Mouse (Mus musculus): ENCODE measurements at regions not wholly inside any gene's neighbourhood (a gene's known extent, or its start where the extent isn't known, plus 50 kb on each side); places are given as distances from the start of the nearest gene placed in this dataset.

DNA sequence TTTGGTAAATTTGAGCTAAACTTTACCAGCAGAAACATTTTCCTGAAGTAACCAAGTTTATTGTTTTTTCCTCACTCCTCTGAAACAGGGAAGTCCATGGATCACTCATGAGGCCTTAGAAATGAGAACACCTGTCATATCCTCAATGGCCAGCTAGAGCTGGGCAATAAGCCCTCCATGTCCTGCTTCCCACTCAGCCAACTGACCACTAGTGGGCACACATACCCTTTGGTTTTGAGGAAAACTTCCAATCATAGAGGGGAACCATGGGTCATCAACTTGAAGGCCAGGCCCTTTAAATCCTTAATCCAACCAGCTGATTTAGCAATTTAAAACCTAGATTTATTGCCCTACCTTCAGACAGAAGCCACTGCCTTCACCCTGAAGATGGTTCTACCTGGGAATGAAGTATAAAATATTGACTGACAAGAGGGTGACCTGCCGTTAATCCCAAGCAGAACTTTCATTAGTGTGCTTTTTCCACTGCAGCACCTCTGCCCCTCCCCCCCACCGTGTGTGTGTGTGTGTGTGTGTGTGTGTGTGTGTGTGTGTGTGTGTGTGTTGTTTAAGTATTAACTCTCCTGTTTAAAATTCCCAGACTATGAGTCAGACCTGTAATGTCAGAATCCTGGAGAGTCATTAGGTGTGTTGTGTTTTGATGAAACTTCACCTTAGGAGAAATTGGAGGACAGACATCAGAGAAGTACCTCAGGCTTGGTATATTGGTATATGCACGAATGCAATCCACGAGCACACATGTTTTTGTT is 312.3 kb downstream of the Hdgfl1 start:
- no peak for DNase-seq (ENCODE audit: low spot score in 2 of 2)

DNA sequence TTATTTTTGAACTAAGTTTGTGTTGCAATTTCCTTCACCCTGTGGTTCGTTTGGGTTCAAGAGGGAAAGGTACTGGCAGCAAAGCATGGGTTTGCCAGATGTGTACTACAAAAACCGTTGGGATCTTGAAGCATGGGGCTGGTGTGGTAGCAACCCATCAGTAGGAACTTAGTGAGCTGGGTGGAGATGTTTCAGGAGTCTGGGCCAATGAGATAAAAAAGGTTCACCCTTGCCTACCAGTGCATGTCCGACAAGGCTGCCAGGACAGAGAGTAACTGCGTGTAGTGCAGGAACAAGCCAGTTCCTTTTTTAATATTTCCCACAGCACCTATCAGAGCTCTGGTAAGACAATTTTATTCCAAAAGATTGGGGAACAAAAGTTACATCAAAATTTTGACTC is 343.3 kb downstream of the Hdgfl1 start:
- DNase-seq (ENCODE audit: low spot score in 2 of 2): no peak

DNA sequence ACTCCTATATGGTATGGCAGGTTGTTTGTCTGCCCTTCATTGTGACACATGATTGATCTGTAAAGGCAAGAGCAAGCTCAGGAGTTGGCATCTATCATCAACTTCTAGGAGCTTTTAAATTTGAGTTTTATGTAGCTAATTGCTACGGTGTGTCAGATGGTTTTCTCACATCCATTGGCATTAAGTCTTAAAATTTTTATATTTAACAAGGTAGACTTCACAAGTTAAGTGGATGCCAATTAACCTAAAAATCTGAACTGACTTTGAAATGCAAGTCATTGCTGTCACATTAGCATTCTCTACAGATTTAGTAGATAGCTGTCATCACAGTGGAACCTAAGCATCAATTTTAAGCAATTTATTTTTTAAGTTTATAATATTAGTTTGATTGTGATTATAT is 345.5 kb downstream of the Hdgfl1 start:
- no peak for DNase-seq (ENCODE audit: low spot score in 2 of 2)

- DNase-seq (ENCODE audit: low spot score in 2 of 2): no peak
Observed at GRCm38 (mm10) chr13:26405757-26406156, 364.2 kb downstream of the Hdgfl1 start.

DNA sequence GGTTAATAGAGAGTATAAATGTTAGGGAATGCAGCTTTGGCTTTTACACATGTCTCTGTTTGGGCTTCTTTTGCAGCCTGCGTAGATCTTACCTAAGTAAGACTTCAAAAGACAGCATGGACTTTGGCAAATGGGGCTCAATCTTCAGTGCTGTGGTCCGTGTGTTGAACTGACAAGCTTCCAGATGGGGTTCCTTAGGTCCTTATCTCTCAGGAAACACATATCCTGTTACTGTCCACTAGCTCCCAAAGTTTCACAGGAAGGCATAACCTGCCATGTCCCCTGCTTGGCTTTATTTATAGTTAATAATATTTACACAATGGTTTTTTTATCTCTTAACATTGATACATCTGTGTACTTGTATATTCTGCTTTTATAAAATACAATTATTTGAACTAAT is 365.3 kb downstream of the Hdgfl1 start:
- no peak for DNase-seq (ENCODE audit: low spot score in 2 of 2)

GRCm38 (mm10) chr13:26387861-26388621 is 381.9 kb downstream of the Hdgfl1 start:
- no peak for DNase-seq (ENCODE audit: low spot score in 2 of 2)

GRCm38 (mm10) chr13:26382631-26383030 is 387.3 kb downstream of the Hdgfl1 start:
- DNase-seq (ENCODE audit: low spot score in 2 of 2): no peak

GRCm38 (mm10) chr13:26382154-26382553 is 387.8 kb downstream of the Hdgfl1 start:
- peak; percentile 18 to 30 for DNase-seq (ENCODE audit: low spot score in 2 of 2)

- no peak for DNase-seq (ENCODE audit: low spot score in 2 of 2)
Observed at GRCm38 (mm10) chr13:26375546-26375945, 394.4 kb downstream of the Hdgfl1 start.

GRCm38 (mm10) chr13:26365911-26366310 is 404.1 kb downstream of the Hdgfl1 start:
- peak; percentile 19 to 22 for DNase-seq (ENCODE audit: low spot score in 2 of 2)

GRCm38 (mm10) chr13:26356341-26356740 is 413.6 kb downstream of the Hdgfl1 start:
- DNase-seq (ENCODE audit: low spot score in 2 of 2): peak; percentile 18 to 25

DNA sequence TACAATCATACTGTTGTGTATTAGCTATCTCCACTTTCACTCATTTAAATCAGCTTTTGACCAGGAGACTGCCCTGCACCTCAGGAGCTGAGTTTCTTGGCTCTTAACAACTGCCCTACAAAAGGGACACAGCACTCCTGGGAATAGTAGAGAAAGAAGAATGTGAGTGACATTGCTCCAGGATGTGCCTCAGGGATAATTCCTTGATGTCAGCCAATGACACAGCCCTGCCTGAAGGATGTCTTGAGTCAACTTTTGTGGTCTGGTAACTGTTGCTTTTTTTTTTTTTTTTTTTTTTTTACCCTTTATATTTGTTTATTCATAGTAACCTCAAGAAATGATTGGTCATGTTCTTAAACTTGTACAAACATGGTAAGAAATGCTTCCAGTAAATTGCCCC is 415.5 kb downstream of the Hdgfl1 start:
- no peak for DNase-seq (ENCODE audit: low spot score in 2 of 2)

GRCm38 (mm10) chr13:26350510-26350909 is 419.5 kb downstream of the Hdgfl1 start:
- no peak for DNase-seq (ENCODE audit: low spot score in 2 of 2)

DNA sequence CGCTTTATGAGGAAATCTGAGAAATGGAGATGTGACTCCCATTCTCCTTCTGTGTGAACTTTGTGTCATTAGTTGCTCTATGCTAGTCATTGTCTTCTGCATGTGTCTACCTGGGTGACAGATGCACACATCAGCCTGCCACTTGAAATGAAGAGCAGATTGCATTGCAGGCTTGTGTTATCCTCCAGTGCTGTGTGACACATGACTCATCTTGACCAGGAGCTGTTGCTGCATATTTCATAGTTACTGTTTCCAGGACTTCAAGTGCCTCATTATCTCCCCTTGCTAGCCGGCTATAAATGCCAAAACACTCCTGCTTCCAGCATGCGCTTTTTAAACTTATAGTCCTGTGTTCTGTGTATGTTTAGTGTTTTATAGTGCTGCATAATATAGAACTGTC is 431.2 kb downstream of the Hdgfl1 start:
- DNase-seq (ENCODE audit: low spot score in 2 of 2): peak; percentile 13 to 18

GRCm38 (mm10) chr13:26325066-26325465 is 444.9 kb downstream of the Hdgfl1 start:
- DNase-seq (ENCODE audit: low spot score in 2 of 2): no peak

DNA sequence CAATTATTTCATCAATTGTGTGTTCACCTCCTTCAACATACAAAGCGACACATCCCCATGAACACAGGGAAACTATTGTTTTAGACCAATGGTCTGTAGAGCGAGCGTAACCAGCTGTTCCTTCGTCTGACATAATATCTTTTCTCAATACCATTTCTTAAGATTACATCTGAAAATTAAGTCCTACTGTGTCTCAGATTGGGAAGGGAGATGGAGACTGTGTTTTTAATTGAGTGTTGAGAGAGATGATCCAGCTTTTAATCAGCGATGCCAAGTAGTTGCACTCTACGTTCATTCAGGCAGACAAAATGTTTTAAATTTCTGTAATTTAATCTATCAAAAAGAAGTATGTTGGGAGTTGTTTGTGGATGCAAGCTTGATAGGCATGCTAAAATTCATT is 445.3 kb downstream of the Hdgfl1 start:
- DNase-seq (ENCODE audit: low spot score in 2 of 2): no peak

- DNase-seq (ENCODE audit: low spot score in 2 of 2): no peak
Observed at GRCm38 (mm10) chr13:26318557-26318956, 451.4 kb downstream of the Hdgfl1 start.

- DNase-seq (ENCODE audit: low spot score in 2 of 2): no peak
Observed at GRCm38 (mm10) chr13:26312246-26313010, 457.5 kb downstream of the Hdgfl1 start.

GRCm38 (mm10) chr13:26284073-26284444 is 485.9 kb downstream of the Hdgfl1 start:
- no peak for DNase-seq (ENCODE audit: low spot score in 2 of 2)

- peak in 1 of 2 experiments; percentile 18 for DNase-seq (ENCODE audit: low spot score in 2 of 2)
Observed at GRCm38 (mm10) chr13:26283397-26284072, 486.4 kb downstream of the Hdgfl1 start.

GRCm38 (mm10) chr13:26282291-26282690 is 487.7 kb downstream of the Hdgfl1 start:
- DNase-seq (ENCODE audit: low spot score in 2 of 2): no peak

DNA sequence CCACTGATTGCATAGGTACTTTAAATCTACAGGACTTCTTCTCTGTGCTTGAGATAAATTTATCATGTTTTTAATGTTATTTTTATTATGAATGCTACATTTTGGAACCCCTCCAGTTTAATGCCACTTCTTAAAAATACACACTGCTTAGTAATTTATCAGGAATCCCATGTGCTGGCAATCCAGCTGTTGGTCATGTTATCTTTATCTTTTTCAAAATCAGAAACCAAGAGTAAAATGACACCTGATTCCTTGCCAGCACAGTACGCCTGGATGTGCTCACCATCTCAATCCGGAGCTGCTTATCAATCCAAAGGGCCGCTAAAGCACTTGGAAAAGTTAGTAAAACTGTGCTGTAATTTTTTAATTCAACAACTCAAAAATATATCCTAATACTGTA is 497.1 kb downstream of the Hdgfl1 start:
- DNase-seq (ENCODE audit: low spot score in 2 of 2): no peak

Data from right cerebral cortex, postnatal 10 days (tissue).